Mouse (Mus musculus): Measurements from ENCODE around the gene Zfp618. TPM values are rescaled to one million over a fixed set of nuclear protein-coding genes. Genes with fewer than 3 reads are reported as not detected.

Zfp618 gene
- total and polyA plus RNA-seq, 2 experiments from 2014 or later: 4.2 to 7.5 TPM

DNA sequence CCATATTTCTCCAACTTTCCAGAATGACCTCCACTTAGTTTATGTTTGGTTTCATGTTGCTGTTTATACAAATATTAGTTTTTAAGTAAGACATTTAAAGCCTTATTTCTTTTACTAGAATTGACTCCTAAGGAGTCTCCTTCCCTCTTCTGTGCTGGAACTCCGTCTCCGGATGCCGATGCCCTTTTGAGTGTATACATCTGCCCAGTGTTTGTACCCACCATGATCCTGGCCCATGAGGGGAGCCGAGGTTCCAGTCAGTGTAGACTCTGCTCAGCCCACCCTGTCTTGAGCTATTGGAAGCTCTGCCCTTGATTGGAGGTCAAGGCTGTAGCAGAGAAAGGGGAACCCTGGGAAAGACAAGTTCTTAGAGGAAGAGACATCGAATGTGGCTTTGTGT is 18.2 kb downstream of the Zfp618 start:
- Histone ChIP-seq H3K27ac (ENCODE audit: low read depth) (no peak overlapping the region), H3K9me3 (replicated peaks; ENCODE audit: control insufficient read depth, low read length) (no peaks in the 10 kb centered on the region), H3K9ac (replicated peaks; ENCODE audit: low read depth, low read length) (no peak overlapping the region), H3K4me2 (ENCODE audit: low read depth, low read length) (no peak overlapping the region), H3K4me3 (ENCODE audit: low read depth, low read length) (no peak overlapping the region), H3K4me1 (ENCODE audit: control insufficient read depth, insufficient read depth) (no peaks in the 10 kb centered on the region), H3K36me3 (replicated peaks; ENCODE audit: control insufficient read depth, insufficient read depth, low read length) (no peaks in the 10 kb centered on the region), H3K27me3 (ENCODE audit: control insufficient read depth, insufficient read depth, low read length) (no peaks in the 10 kb centered on the region)
- ATAC-seq (ENCODE audit: insufficient read depth, low read depth): no peak
- 95% methylated on average over 5 of the region's 5 CpGs for WGBS
- no peak for DNase-seq (ENCODE audit: low spot score)
- TF ChIP-seq EP300 (IDR thresholded peaks at IDR 0.05; ENCODE audit: low read depth): no peak
- TF ChIP-seq CTCF (IDR thresholded peaks at IDR 0.05; ENCODE audit: low read depth): no peak

- H3K4me3 ChIP-seq (ENCODE audit: low read depth, low read length): no peak overlapping the region
Observed at GRCm38 (mm10) chr4:62991336-62991735, 26.0 kb downstream of the Zfp618 start.

DNA sequence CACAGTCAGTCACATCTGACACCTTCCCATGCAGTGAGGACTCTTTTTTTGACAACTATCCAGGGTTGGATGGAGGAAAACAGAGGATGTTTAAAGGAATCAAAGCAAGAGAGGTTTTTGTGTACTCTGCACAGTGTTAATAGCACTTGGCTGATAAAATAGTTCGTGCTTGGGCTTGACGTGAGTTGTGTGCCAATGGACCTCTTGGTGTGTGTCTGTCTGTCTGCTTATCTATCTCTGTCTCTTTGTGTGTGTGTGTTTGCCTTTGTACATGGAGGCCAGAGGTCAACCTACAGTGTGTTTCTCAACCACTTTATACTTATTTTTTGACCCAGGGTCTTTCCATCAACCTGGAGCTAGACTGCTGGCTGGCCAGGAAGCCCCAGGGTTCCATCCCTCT is 27.8 kb downstream of the Zfp618 start:
- Histone ChIP-seq H3K9me3 (replicated peaks; ENCODE audit: control insufficient read depth, low read length) (0 out of 2 replicates have a peak, but pooled peaks cover 5% of the 10 kb centered on the region), H3K27me3 (ENCODE audit: control insufficient read depth, insufficient read depth, low read length) (no peaks in the 10 kb centered on the region), H3K4me3 (ENCODE audit: low read depth, low read length) (no peak overlapping the region), H3K4me2 (ENCODE audit: low read depth, low read length) (no peak overlapping the region), H3K9ac (replicated peaks; ENCODE audit: low read depth, low read length) (no peak overlapping the region), H3K4me1 (ENCODE audit: control insufficient read depth, insufficient read depth) (peaks cover 13% of the 10 kb centered on the region), H3K27ac (ENCODE audit: low read depth) (no peak overlapping the region), H3K36me3 (replicated peaks; ENCODE audit: control insufficient read depth, insufficient read depth, low read length) (no peaks in the 10 kb centered on the region)
- 26% methylated on average over 2 of the region's 2 CpGs for WGBS
- DNase-seq (ENCODE audit: low spot score) (no peak), ATAC-seq (ENCODE audit: insufficient read depth, low read depth) (no peak)
- no peak for TF ChIP-seq CTCF (IDR thresholded peaks at IDR 0.05; ENCODE audit: low read depth)
- no peak for TF ChIP-seq EP300 (IDR thresholded peaks at IDR 0.05; ENCODE audit: low read depth)

More at GRCm38 (mm10) chr4:62991336-62991735, 26.0 kb downstream of the Zfp618 start:
- DNase-seq (ENCODE audit: low spot score) (no peak), ATAC-seq (ENCODE audit: insufficient read depth, low read depth) (no peak)
- TF ChIP-seq CTCF (IDR thresholded peaks at IDR 0.05; ENCODE audit: low read depth) (no peak), EP300 (IDR thresholded peaks at IDR 0.05; ENCODE audit: low read depth) (no peak)
- H3K27ac ChIP-seq (ENCODE audit: low read depth): no peak overlapping the region
- H3K9ac ChIP-seq (replicated peaks; ENCODE audit: low read depth, low read length): no peak overlapping the region
- H3K9me3 ChIP-seq (replicated peaks; ENCODE audit: control insufficient read depth, low read length): 0 out of 2 replicates have a peak, but pooled peaks cover 5% of the 10 kb centered on the region
- WGBS: 78% methylated on average over 11 of the region's 11 CpGs
- no peak overlapping the region for H3K4me2 ChIP-seq (ENCODE audit: low read depth, low read length)
- no peaks in the 10 kb centered on the region for H3K36me3 ChIP-seq (replicated peaks; ENCODE audit: control insufficient read depth, insufficient read depth, low read length)
- no peaks in the 10 kb centered on the region for H3K27me3 ChIP-seq (ENCODE audit: control insufficient read depth, insufficient read depth, low read length)
- H3K4me1 ChIP-seq (ENCODE audit: control insufficient read depth, insufficient read depth): peaks cover 7% of the 10 kb centered on the region; the same call in 1 of the 2 replicates

GRCm38 (mm10) chr4:62997606-62998005 is 32.2 kb downstream of the Zfp618 start:
- Histone ChIP-seq H3K4me3 (ENCODE audit: low read depth, low read length) (no peak overlapping the region), H3K27ac (ENCODE audit: low read depth) (no peak overlapping the region), H3K4me2 (ENCODE audit: low read depth, low read length) (no peak overlapping the region), H3K27me3 (ENCODE audit: control insufficient read depth, insufficient read depth, low read length) (no peaks in the 10 kb centered on the region), H3K9ac (replicated peaks; ENCODE audit: low read depth, low read length) (no peak overlapping the region), H3K36me3 (replicated peaks; ENCODE audit: control insufficient read depth, insufficient read depth, low read length) (no peaks in the 10 kb centered on the region), H3K4me1 (ENCODE audit: control insufficient read depth, insufficient read depth) (peaks cover 33% of the 10 kb centered on the region), H3K9me3 (replicated peaks; ENCODE audit: control insufficient read depth, low read length) (0 out of 2 replicates have a peak, but pooled peaks cover 5% of the 10 kb centered on the region)
- TF ChIP-seq CTCF (IDR thresholded peaks at IDR 0.05; ENCODE audit: low read depth) (no peak), EP300 (IDR thresholded peaks at IDR 0.05; ENCODE audit: low read depth) (no peak)
- no peak for DNase-seq (ENCODE audit: low spot score)
- WGBS: 90% methylated on average over 6 of the region's 6 CpGs
- no peak for ATAC-seq (ENCODE audit: insufficient read depth, low read depth)

DNA sequence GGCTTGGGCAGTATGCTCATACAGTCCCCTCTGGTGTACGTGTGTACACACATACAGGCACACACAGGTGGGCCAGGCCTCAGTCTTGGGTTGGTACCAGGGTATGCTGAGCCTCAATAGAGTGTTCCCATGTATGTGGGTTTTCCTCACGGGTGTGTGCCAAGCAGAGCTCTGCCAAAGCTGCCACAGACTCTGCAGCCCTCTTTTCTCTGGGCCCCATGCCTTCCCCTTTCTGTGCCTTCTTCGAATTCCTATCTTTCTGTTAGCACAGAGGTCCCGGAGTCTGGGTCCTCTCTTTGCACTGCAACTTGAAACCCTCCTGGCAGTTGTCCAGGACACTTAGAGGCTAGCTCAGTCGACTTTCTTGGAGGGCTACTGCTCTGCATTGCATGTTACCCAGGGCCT is 33.1 kb downstream of the Zfp618 start:
- 0 out of 2 replicates have a peak overlapping the region, but pooled peaks have one; percentile 4 for H3K4me2 ChIP-seq (ENCODE audit: low read depth, low read length)
- ATAC-seq (ENCODE audit: insufficient read depth, low read depth) (peak; percentile 63), DNase-seq (ENCODE audit: low spot score) (peak; percentile 88)
- H3K9ac ChIP-seq (replicated peaks; ENCODE audit: low read depth, low read length): no peak overlapping the region
- H3K9me3 ChIP-seq (replicated peaks; ENCODE audit: control insufficient read depth, low read length): 0 out of 2 replicates have a peak, but pooled peaks cover 5% of the 10 kb centered on the region
- no peaks in the 10 kb centered on the region for H3K27me3 ChIP-seq (ENCODE audit: control insufficient read depth, insufficient read depth, low read length)
- WGBS: 9% methylated on average over 5 of the region's 5 CpGs
- no peaks in the 10 kb centered on the region for H3K36me3 ChIP-seq (replicated peaks; ENCODE audit: control insufficient read depth, insufficient read depth, low read length)
- H3K27ac ChIP-seq (ENCODE audit: low read depth): peak overlapping the region; percentile 73
- H3K4me1 ChIP-seq (ENCODE audit: control insufficient read depth, insufficient read depth): peaks cover 27% of the 10 kb centered on the region
- no peak for TF ChIP-seq CTCF (IDR thresholded peaks at IDR 0.05; ENCODE audit: low read depth)
- no peak for TF ChIP-seq EP300 (IDR thresholded peaks at IDR 0.05; ENCODE audit: low read depth)
- no peak overlapping the region for H3K4me3 ChIP-seq (ENCODE audit: low read depth, low read length)

- TF ChIP-seq CTCF (IDR thresholded peaks at IDR 0.05; ENCODE audit: low read depth) (no peak), EP300 (IDR thresholded peaks at IDR 0.05; ENCODE audit: low read depth) (no peak)
- Histone ChIP-seq H3K4me1 (ENCODE audit: control insufficient read depth, insufficient read depth) (peaks cover 26% of the 10 kb centered on the region), H3K9me3 (replicated peaks; ENCODE audit: control insufficient read depth, low read length) (0 out of 2 replicates have a peak, but pooled peaks cover 5% of the 10 kb centered on the region), H3K4me2 (ENCODE audit: low read depth, low read length) (0 out of 2 replicates have a peak overlapping the region, but pooled peaks have one; percentile 4), H3K27me3 (ENCODE audit: control insufficient read depth, insufficient read depth, low read length) (no peaks in the 10 kb centered on the region), H3K27ac (ENCODE audit: low read depth) (peak overlapping the region; percentile 73), H3K36me3 (replicated peaks; ENCODE audit: control insufficient read depth, insufficient read depth, low read length) (no peaks in the 10 kb centered on the region), H3K4me3 (ENCODE audit: low read depth, low read length) (no peak overlapping the region), H3K9ac (replicated peaks; ENCODE audit: low read depth, low read length) (no peak overlapping the region)
- whole genome bisulfite sequencing: 6% methylated on average over 6 of the region's 6 CpGs
- ATAC-seq (ENCODE audit: insufficient read depth, low read depth): peak; percentile 72
- peak; percentile 76 for DNase-seq (ENCODE audit: low spot score)
Observed at GRCm38 (mm10) chr4:62998908-62999307, 33.5 kb downstream of the Zfp618 start.

Measured in heart, postnatal 0 days (tissue).